Mouse (Mus musculus) neural tube, embryonic 10.5 days (tissue): ENCODE results near the gene Spint2.
"Not testable (repeated sequence)": the region's sequence is repeated elsewhere in the genome, so short reads cannot be mapped to it uniquely, and the experiment has no call there.

Source experiments
- DNase-seq: peaks from one replicate; pipeline ENCODE4 v3.0.0-alpha.2; 2017; ENCODE audit warnings: low spot score; ENCODE audit errors: extremely low spot score

Gene Spint2

GRCm38 (mm10) chr7:29246015-29246414, 35.7 kb downstream of the Spint2 start:
- no peak for DNase-seq

- no peak for DNase-seq
Observed at GRCm38 (mm10) chr7:29244732-29245416, 36.8 kb downstream of the Spint2 start.

GRCm38 (mm10) chr7:29238019-29238967, 43.4 kb downstream of the Spint2 start, which contains the start of gene Yif1b:
TSS of gene Yif1b (plus strand) at chr7:29238329.
- DNase-seq: peak; percentile 98

GRCm38 (mm10) chr7:29237596-29237995, 44.1 kb downstream of the Spint2 start:
- not testable (repeated sequence) for DNase-seq

- DNase-seq: no peak
Observed at GRCm38 (mm10) chr7:29236593-29236992, 45.1 kb downstream of the Spint2 start.

GRCm38 (mm10) chr7:29234661-29235060, 47.1 kb downstream of the Spint2 start:
- DNase-seq: no peak

GRCm38 (mm10) chr7:29233745-29234144, 48.0 kb downstream of the Spint2 start:
- DNase-seq: no peak

- DNase-seq: peak; percentile 40
Observed at GRCm38 (mm10) chr7:29232247-29233013, 49.3 kb downstream of the Spint2 start, which contains the start of gene Kcnk6. TSS of gene Kcnk6 (minus strand) at chr7:29232515.

- DNase-seq: no peak
Observed at GRCm38 (mm10) chr7:29231517-29231916, 50.2 kb downstream of the Spint2 start.

- DNase-seq: no peak
Observed at GRCm38 (mm10) chr7:29230560-29230959, 51.2 kb downstream of the Spint2 start.

- no peak for DNase-seq
Observed at GRCm38 (mm10) chr7:29228202-29228601, 53.5 kb downstream of the Spint2 start.

GRCm38 (mm10) chr7:29225520-29225919, 56.2 kb downstream of the Spint2 start:
- DNase-seq: no peak

- DNase-seq: no peak
Observed at GRCm38 (mm10) chr7:29224756-29225394, 56.8 kb downstream of the Spint2 start.

- DNase-seq: no peak
Observed at GRCm38 (mm10) chr7:29214846-29215245, 66.9 kb downstream of the Spint2 start.

GRCm38 (mm10) chr7:29214236-29214635, 67.5 kb downstream of the Spint2 start:
- no peak for DNase-seq

- DNase-seq: peak; percentile 69
Observed at GRCm38 (mm10) chr7:29213675-29214082, 68.0 kb downstream of the Spint2 start, which contains the start of gene Catsperg1. TSS of gene Catsperg1 (minus strand) at chr7:29214035.

- not testable (repeated sequence) for DNase-seq
Observed at GRCm38 (mm10) chr7:29212775-29213560, 68.7 kb downstream of the Spint2 start.

- DNase-seq: no peak
Observed at GRCm38 (mm10) chr7:29212199-29212765, 69.4 kb downstream of the Spint2 start.

- peak; percentile 70 for DNase-seq
Observed at GRCm38 (mm10) chr7:29211415-29212198, 70.1 kb downstream of the Spint2 start.
